Mouse (Mus musculus): ENCODE measurements at regions not wholly inside any gene's neighbourhood (a gene's known extent, or its start where the extent isn't known, plus 50 kb on each side); places are given as distances from the start of the nearest gene placed in this dataset.

- no peak for ATAC-seq
- Histone ChIP-seq H3K36me3 (no peaks in the 10 kb centered on the region), H3K4me2 (no peak overlapping the region), H3K4me3 (no peak overlapping the region), H3K4me1 (no peaks in the 10 kb centered on the region), H3K27ac (no peak overlapping the region), H3K27me3 (replicated peaks) (no peaks in the 10 kb centered on the region), H3K9ac (no peak overlapping the region), H3K9me3 (replicated peaks) (no peaks in the 10 kb centered on the region)
- WGBS (ENCODE audit: insufficient replicate concordance), result 66% methylated on average over 5 of the region's 5 CpGs
Observed at GRCm38 (mm10) chr7:135899765-135900164, 183.6 kb upstream of the Mki67 start.

- Histone ChIP-seq H3K27ac (no peak overlapping the region), H3K27me3 (replicated peaks) (no peaks in the 10 kb centered on the region), H3K4me2 (no peak overlapping the region), H3K4me3 (no peak overlapping the region), H3K9me3 (replicated peaks) (no peaks in the 10 kb centered on the region), H3K9ac (no peak overlapping the region), H3K4me1 (no peaks in the 10 kb centered on the region), H3K36me3 (no peaks in the 10 kb centered on the region)
- 44% methylated on average over 10 of the region's 10 CpGs for WGBS (ENCODE audit: insufficient replicate concordance)
- ATAC-seq, result no peak
Observed at GRCm38 (mm10) chr7:135900861-135901321, 184.7 kb upstream of the Mki67 start.

- Histone ChIP-seq H3K9me3 (replicated peaks) (no peaks in the 10 kb centered on the region), H3K4me1 (no peaks in the 10 kb centered on the region), H3K27me3 (replicated peaks) (no peaks in the 10 kb centered on the region), H3K27ac (no peak overlapping the region), H3K9ac (no peak overlapping the region), H3K4me2 (no peak overlapping the region), H3K36me3 (no peaks in the 10 kb centered on the region), H3K4me3 (no peak overlapping the region)
- WGBS (ENCODE audit: insufficient replicate concordance), result 54% methylated on average over 13 of the region's 13 CpGs
- ATAC-seq, result no peak
Observed at GRCm38 (mm10) chr7:135902106-135903055, 186.2 kb upstream of the Mki67 start.

GRCm38 (mm10) chr7:135911376-135911775 lies 195.2 kb upstream of the Mki67 start:
- no peaks in the 10 kb centered on the region for H3K27me3 ChIP-seq (replicated peaks)
- no peak overlapping the region for H3K9ac ChIP-seq
- no peak for ATAC-seq
- no peaks in the 10 kb centered on the region for H3K4me1 ChIP-seq
- no peaks in the 10 kb centered on the region for H3K36me3 ChIP-seq
- no peak overlapping the region for H3K4me2 ChIP-seq
- H3K9me3 ChIP-seq (replicated peaks), result no peaks in the 10 kb centered on the region
- no peak overlapping the region for H3K27ac ChIP-seq
- H3K4me3 ChIP-seq, result no peak overlapping the region

GRCm38 (mm10) chr7:135913923-135914634 lies 197.9 kb upstream of the Mki67 start:
- 50% methylated on average over 3 of the region's 3 CpGs for WGBS (ENCODE audit: insufficient replicate concordance)
- Histone ChIP-seq H3K4me1 (no peaks in the 10 kb centered on the region), H3K4me2 (no peak overlapping the region), H3K9me3 (replicated peaks) (no peaks in the 10 kb centered on the region), H3K27me3 (replicated peaks) (no peaks in the 10 kb centered on the region), H3K9ac (no peak overlapping the region), H3K4me3 (no peak overlapping the region), H3K36me3 (no peaks in the 10 kb centered on the region), H3K27ac (no peak overlapping the region)
- no peak for ATAC-seq

- Histone ChIP-seq H3K9ac (no peak overlapping the region), H3K9me3 (replicated peaks) (no peaks in the 10 kb centered on the region), H3K36me3 (no peaks in the 10 kb centered on the region), H3K4me2 (no peak overlapping the region), H3K27ac (no peak overlapping the region), H3K27me3 (replicated peaks) (no peaks in the 10 kb centered on the region), H3K4me1 (no peaks in the 10 kb centered on the region), H3K4me3 (no peak overlapping the region)
- 71% methylated on average over 7 of the region's 7 CpGs for WGBS (ENCODE audit: insufficient replicate concordance)
- ATAC-seq, result no peak
Observed at GRCm38 (mm10) chr7:135923876-135924275, 207.7 kb upstream of the Mki67 start.

GRCm38 (mm10) chr7:135924641-135925040 lies 208.5 kb upstream of the Mki67 start:
- WGBS (ENCODE audit: insufficient replicate concordance), result 71% methylated on average over 4 of the region's 4 CpGs

GRCm38 (mm10) chr7:135930091-135930490 lies 213.9 kb upstream of the Mki67 start:
- H3K4me3 ChIP-seq, result no peak overlapping the region
- H3K4me2 ChIP-seq, result no peak overlapping the region
- no peaks in the 10 kb centered on the region for H3K4me1 ChIP-seq
- no peak overlapping the region for H3K9ac ChIP-seq
- 75% methylated on average over 1 of the region's 1 CpGs for whole genome bisulfite sequencing (ENCODE audit: insufficient replicate concordance)
- no peaks in the 10 kb centered on the region for H3K36me3 ChIP-seq
- no peaks in the 10 kb centered on the region for H3K9me3 ChIP-seq (replicated peaks)
- H3K27ac ChIP-seq, result no peak overlapping the region
- ATAC-seq, result peak; percentile 35; the same call in 1 of the 2 replicates
- H3K27me3 ChIP-seq (replicated peaks), result no peaks in the 10 kb centered on the region

More at GRCm38 (mm10) chr7:135924641-135925040, 208.5 kb upstream of the Mki67 start:
- H3K4me3 ChIP-seq, result no peak overlapping the region
- no peaks in the 10 kb centered on the region for H3K9me3 ChIP-seq (replicated peaks)
- H3K4me1 ChIP-seq, result no peaks in the 10 kb centered on the region
- no peak for ATAC-seq
- H3K27ac ChIP-seq, result no peak overlapping the region
- no peak overlapping the region for H3K9ac ChIP-seq
- no peaks in the 10 kb centered on the region for H3K27me3 ChIP-seq (replicated peaks)
- H3K36me3 ChIP-seq, result no peaks in the 10 kb centered on the region
- no peak overlapping the region for H3K4me2 ChIP-seq

- Histone ChIP-seq H3K9me3 (replicated peaks) (no peaks in the 10 kb centered on the region), H3K27ac (no peak overlapping the region), H3K4me3 (no peak overlapping the region), H3K4me1 (no peaks in the 10 kb centered on the region), H3K27me3 (replicated peaks) (no peaks in the 10 kb centered on the region), H3K4me2 (no peak overlapping the region), H3K9ac (no peak overlapping the region), H3K36me3 (no peaks in the 10 kb centered on the region)
- WGBS (ENCODE audit: insufficient replicate concordance), result 53% methylated on average over 5 of the region's 5 CpGs
- ATAC-seq, result no peak
Observed at GRCm38 (mm10) chr7:135932595-135933175, 216.5 kb upstream of the Mki67 start.

GRCm38 (mm10) chr7:135935180-135935579 lies 219.0 kb upstream of the Mki67 start:
- no peak overlapping the region for H3K9ac ChIP-seq
- H3K4me2 ChIP-seq, result no peak overlapping the region
- H3K27me3 ChIP-seq (replicated peaks), result no peaks in the 10 kb centered on the region
- H3K36me3 ChIP-seq, result no peaks in the 10 kb centered on the region
- WGBS (ENCODE audit: insufficient replicate concordance), result 20% methylated on average over 1 of the region's 1 CpGs
- H3K27ac ChIP-seq, result no peak overlapping the region
- H3K4me1 ChIP-seq, result no peaks in the 10 kb centered on the region
- no peak overlapping the region for H3K4me3 ChIP-seq
- H3K9me3 ChIP-seq (replicated peaks), result no peaks in the 10 kb centered on the region
- no peak for ATAC-seq

GRCm38 (mm10) chr7:135937465-135937864 lies 221.3 kb upstream of the Mki67 start:
- WGBS (ENCODE audit: insufficient replicate concordance), result 63% methylated on average over 3 of the region's 3 CpGs
- ATAC-seq, result no peak

GRCm38 (mm10) chr7:135939341-135939740 lies 223.2 kb upstream of the Mki67 start:
- no peaks in the 10 kb centered on the region for H3K36me3 ChIP-seq
- no peak for ATAC-seq
- H3K4me2 ChIP-seq, result no peak overlapping the region
- no peak overlapping the region for H3K9ac ChIP-seq
- H3K4me1 ChIP-seq, result no peaks in the 10 kb centered on the region
- WGBS (ENCODE audit: insufficient replicate concordance), result 76% methylated on average over 5 of the region's 5 CpGs
- H3K9me3 ChIP-seq (replicated peaks), result no peaks in the 10 kb centered on the region
- H3K27ac ChIP-seq, result no peak overlapping the region
- H3K27me3 ChIP-seq (replicated peaks), result no peaks in the 10 kb centered on the region
- H3K4me3 ChIP-seq, result no peak overlapping the region

More at GRCm38 (mm10) chr7:135937465-135937864, 221.3 kb upstream of the Mki67 start:
- Histone ChIP-seq H3K9ac (no peak overlapping the region), H3K4me2 (no peak overlapping the region), H3K36me3 (no peaks in the 10 kb centered on the region), H3K27ac (no peak overlapping the region), H3K4me1 (no peaks in the 10 kb centered on the region), H3K9me3 (replicated peaks) (no peaks in the 10 kb centered on the region), H3K27me3 (replicated peaks) (no peaks in the 10 kb centered on the region), H3K4me3 (no peak overlapping the region)

Data from liver, embryonic 12.5 days (tissue).